Mouse (Mus musculus): ENCODE measurements around the gene Dennd2d.
A peak's percentile ranks its signal among the peaks of the same experiment; 100 is the strongest.

Dennd2d gene

DNA sequence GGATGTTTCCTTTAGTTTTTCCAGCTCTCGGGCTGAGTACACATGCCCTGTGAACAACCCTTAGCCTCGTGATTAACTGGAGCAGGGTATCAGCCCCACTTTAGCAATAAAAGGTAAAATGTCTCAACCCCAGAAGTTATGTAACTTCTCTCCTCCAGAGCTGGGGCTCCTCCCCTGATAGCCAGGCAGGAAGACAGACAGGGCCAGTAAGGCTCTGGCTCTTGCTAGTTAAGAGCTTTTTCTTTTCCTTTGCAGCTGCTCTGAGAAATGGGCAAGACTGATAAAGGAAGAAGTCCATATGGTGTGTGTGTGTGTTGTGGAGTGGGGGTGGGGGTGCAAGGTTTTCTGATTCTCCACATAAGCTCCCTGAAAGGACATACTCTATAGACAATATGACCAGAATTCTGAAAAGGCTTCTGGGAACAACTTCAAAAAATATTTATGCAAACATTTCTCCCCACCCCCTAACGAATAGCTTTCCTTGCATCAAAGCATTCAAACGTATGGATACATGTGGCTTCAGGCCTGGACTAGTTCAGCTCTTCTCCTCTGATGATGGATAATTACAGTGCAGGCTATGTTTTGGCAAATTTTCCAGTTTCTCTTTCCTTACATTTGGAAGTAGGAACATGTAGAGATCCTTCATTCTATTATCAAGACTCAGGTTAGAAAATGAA lies 14.0 kb downstream of the Dennd2d start:
- no peak for DNase-seq (ENCODE audit: low spot score in 2 of 2)

DNA sequence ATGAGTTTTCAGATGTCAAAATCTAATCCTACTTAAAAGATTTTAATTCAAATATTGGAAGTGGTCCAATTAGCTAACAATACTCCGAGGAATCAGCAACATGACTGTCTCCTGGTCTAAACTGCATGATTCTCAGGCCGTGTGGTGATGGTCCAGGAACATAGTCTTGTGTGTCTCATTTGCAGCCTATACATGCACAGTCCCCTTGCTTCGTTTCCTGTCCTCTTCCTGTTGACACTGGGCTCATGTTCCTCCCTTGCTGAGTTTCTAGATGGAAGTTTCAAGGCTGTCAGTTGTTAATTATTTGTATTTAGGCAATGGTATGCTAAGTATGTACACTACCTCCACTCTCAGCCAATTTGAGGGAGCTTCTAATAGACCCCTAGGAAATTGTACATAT lies 14.8 kb downstream of the Dennd2d start:
- no peak for DNase-seq (ENCODE audit: low spot score in 2 of 2)

DNA sequence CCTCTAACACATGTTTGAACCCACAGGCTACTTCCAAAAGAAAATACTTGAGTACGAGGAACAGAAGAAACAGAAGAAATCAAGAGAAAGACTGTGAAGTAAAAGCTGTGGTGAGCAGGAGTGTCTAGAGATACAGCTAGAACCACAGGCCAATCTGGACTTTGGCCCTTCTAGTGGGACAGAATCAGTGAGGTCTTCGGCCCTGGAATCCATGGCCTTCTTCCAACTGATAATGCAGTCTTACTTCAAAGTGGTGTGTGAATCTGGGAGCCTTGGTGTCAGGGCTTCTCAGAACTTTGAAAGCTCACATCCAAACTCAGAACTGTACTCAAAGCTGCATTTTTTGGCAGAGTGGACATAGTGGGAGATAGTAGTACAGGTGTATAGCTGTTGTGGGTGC lies 18.3 kb downstream of the Dennd2d start:
- DNase-seq (ENCODE audit: low spot score in 2 of 2): no peak

DNA sequence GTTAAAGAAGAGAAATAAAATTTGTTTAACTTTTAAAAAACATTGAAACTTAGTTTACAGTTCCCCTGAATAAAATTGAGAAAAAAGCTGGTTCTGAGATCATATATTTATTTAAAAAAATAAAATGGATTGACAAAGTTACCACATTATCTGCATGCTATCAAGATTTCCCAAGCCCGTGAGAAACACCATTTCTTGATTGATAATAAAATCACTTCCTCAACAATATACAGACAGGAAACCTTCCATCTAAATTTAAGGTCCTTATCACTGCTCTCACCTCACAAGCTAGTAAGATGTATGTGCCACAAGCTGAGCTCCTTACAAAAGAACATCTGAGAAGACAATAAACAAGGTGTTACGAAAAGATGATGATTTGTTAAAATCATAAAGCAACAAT lies 20.7 kb downstream of the Dennd2d start:
- no peak for DNase-seq (ENCODE audit: low spot score in 2 of 2)

DNA sequence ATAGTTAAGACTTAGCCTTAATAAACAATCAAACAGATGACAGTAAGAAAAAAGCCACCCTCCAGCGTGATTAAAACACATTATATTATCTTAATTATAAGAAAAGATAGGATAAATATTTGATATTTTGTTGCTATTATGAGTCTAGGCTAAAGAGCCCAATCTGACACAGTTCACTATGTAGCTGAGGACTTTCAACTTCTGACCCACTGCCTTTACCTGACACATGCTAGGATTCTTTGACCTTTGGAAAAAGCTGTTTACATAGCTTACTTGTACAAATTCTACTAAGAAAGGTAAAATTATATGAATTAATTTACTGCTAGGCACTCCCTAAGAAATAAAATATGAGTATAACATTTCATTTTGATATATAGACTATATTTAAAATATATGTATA lies 28.5 kb downstream of the Dennd2d start:
- no peak for DNase-seq (ENCODE audit: low spot score in 2 of 2)

DNA sequence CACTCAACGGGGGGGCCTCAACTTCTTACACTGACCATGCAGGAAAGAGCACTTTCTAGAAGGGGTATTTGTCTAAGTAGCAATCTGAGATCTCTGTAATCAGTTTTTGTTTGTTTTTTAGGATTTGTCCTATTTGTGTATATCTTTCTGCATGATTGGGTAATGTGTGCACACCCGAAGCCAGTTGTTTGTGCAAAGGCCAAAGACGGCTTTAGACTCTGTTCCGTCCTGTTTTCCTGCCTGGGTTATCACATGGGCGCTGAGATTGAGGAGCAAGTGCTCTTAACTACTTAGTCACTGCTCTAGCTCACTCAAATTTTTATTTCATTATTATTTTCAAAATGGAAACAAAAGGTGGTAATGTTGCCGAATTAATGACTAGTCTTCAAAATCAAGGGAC lies 32.8 kb downstream of the Dennd2d start:
- no peak for DNase-seq (ENCODE audit: low spot score in 2 of 2)

DNA sequence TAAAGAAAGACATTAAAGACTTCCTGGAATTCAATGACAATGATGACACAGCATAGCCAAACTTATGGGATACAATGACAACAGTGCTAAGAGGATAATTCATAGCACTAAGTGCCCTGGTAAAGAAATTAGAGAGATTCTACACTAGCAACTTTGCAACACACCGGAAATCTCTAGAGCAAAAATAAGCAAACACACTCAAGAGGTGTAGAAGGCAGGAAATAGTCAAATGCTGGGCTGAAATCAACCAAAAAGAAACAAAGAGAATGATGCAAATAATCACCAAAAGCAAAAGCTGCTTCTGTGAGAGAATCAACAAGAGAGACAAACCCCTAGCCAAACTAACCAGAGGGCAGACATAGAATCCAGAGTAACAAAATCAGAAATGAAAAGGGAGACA lies 40.5 kb downstream of the Dennd2d start:
- DNase-seq (ENCODE audit: low spot score in 2 of 2): no peak

DNA sequence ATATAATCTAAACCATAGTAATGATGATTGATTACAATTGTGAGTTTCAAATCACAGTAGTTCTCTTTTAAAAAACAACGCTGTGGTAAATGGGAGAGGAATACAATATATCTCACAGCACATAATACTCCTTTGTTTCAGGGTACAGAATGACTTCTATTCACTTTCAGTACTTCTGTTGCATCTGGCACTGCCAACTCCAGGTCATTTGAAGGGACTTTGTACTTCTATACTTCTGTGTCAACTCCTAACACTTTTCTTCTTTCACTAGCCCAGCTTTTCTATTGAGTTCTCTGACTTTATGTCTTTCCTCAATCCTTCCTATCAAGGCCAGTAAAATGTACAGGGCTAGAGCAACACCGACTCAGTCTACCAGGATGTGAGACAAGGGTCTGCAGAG lies 44.2 kb downstream of the Dennd2d start:
- no peak for DNase-seq (ENCODE audit: low spot score in 2 of 2)

DNA sequence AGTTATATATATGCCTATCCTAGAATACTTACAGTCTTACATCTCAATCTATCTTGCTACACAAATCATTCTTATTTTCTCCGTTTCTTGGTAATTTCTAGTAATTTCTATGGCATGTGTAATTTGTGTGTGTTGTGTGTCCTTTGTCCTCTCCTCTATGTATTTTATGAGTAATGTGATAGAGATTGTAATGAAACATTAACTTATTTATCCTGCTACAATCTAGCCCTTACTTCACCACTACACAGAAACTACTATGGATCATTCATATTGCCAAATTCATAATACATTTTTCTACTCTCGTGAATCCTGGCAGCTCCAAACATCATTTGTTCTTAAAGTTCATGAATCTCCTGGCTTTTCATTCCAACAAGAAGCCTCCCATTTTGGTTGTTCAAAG lies 45.8 kb downstream of the Dennd2d start:
- no peak for DNase-seq (ENCODE audit: low spot score in 2 of 2)

DNA sequence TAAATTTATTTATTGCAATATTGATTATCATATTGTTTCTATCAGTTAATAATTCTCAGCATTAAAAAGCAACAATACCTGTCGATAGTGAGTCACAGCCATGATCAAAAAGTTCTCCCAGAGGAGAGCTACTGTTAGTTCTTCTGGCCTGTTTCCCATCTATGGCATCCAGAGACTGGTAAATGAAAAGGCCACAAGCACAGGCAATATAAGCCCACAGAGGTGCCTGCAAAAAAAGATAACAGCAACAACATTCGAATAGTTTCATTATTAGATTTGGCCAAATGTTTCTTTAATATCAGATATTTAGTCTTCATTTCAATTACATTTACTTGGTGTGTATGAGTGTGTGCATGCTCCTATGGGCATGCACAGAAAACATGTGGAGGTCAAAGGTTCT lies 51.1 kb downstream of the Dennd2d start:
- no peak for DNase-seq (ENCODE audit: low spot score in 2 of 2)

DNA sequence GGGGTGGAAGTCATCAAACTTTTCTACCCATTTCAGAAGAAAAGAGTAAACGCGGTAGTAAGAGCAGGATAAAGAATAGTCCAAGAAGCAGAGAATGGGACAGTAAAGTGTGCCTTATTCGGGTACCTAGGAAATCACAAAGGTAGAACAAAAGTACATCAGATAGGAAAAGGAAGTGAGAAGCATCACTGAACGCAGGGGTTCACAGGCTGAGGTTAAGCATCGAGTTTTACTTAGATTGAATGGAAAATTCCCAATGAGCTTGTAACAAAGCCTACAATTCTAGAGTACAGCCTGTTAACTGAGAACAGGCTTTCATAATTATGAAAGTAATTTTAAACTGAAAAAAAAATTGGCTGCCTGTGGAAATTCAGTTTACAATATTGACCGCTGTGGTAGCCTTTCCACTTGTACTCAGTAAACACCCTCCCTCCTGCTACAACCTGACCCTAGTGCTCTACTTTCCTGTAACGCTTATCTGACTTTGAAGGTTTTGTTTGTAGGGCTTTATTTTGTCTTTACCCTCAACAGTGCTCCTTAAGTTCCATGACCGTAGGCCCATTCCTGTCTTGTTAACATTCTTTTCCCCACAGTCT lies 62.6 kb downstream of the Dennd2d start:
- no peak for DNase-seq (ENCODE audit: low spot score in 2 of 2)

DNA sequence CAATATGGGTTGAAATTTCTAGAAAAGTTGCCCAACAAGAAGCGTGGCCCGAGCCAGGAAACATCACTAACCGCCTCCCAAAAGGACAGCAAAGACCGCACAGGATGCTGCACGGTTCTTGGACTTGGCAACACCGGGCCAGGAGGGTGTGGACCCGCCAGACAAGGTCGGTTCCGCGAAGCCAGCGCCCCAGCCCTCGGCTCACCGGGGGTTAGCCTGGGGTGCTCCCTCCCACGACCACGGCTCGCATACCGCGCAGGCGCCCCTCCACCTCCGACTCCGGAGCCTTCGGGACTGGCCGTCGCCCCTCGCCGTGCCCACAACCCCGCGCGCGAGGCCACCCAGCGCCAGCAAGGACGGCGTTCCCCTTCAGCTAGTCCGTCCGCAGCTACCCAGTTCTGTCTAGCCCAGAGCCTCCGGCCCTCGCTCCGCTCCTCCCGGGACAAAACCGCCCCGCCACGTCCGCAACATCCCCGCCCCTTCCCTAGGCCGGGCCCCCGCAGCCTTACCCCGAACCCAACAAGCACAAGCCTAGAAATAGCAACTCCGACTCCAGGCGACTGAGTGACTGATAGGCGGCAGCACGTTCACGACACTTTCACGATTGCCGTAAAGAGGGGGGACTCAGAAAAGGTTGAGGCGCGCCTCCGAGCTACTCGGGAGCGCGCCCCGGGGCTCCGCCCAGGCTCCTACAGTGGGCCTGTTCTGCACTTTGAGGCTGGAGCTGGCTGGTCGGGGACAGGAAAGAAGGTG lies 65.1 kb downstream of the Dennd2d start, which contains the start of the genes Dram2 and Cept1:
TSS of gene Dram2 (plus strand) at position 628 of the 753 bp plus-strand sequence.
TSS of gene Cept1 (minus strand) at position 632 of the 753 bp plus-strand sequence.
- peak; percentile 87 to 90 for DNase-seq (ENCODE audit: low spot score in 2 of 2)

DNA sequence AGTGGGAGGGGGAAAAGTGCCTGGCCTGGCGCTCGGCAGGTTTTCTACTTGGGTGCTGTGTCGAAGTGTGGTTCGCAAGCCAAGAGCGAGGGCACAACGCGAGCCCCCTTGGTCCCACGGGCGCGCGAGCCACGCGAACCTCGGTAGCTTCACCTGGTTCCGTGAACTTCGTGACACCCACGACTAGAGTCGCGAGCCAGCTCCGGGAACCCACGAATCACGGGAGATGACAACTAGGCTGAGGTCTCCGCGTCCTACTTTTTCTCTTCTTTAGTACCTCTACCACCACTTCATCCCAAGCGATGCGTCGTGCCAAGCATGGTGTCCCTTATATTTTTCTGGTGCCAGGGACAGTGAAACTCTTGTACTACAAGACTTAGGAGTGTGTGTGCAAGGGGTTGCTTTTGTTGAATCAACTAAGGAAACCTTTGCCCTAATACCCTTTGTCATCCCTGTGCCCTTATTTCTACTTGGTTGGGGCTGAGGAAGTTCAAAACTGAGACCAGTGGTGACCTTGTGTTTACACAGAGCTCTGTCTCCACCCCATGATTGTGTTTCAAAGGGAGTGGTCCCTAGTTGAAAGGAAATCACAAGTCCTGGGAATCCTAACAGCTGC lies 65.8 kb downstream of the Dennd2d start:
- no peak for DNase-seq (ENCODE audit: low spot score in 2 of 2)

DNA sequence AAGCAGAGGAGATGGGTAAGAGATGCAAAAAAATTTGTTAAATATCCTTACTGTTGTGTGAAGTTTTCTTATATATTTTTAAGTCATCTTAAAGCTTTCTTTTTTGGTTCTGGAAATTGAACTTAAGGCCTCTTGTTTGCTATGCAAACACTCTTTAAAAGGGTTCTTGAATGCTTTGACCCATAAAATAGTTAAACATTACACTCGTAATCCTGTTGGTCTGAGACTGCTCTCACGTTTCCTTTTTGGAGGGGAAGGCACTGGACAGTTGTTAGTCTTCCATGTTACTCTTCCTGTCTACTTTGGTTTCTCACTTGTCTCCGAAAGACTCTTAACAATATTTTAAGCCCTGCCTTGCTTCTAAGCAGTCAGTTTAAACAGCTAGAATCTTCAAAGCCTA lies 66.8 kb downstream of the Dennd2d start:
- no peak for DNase-seq (ENCODE audit: low spot score in 2 of 2)

Data from frontal cortex, postnatal 14 days (tissue).